Mouse (Mus musculus): ENCODE results near the gene Ogdh. TPM values are rescaled to one million over a fixed set of nuclear protein-coding genes. Genes with fewer than 3 reads are reported as not detected.

Gene Ogdh
- total and polyA plus RNA-seq, 3 experiments = 91.8 to 118 (median 94.9) TPM

DNA sequence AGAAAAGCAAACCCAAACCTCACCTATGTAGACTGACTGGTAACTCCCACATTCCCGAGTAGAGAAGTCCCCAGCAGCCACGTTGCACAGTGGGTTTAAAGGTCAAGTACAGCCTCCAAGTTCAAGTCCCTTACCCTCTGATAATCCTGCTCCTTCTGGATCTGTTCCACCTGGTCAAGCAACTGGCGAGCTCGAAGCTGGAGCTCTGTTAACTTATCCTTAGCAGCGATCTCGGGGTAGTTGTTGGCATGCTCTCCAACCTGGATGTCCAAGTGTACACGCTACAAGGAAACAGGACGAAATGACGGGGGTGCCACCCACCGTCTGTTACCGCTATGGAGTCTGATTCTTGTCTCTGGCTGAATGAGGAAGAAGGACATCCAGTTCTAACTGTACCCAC is 17.8 kb upstream of the Ogdh start:
- H3K36me3 ChIP-seq (ENCODE audit: control insufficient read depth in 1 of 2, insufficient read depth in 2 of 2, low read length in 2 of 2) = peaks cover 0 to 14% of the 10 kb centered on the region in 2 experiments; a peak in 2 of 4 replicates
- H3K4me1 ChIP-seq (ENCODE audit: control insufficient read depth in 1 of 2, insufficient read depth in 2 of 2, low read length in 2 of 2) = peaks cover 0 to 18% of the 10 kb centered on the region in 2 experiments; a peak in 3 of 4 replicates
- TF ChIP-seq MAX (IDR thresholded peaks at IDR 0.05; ENCODE audit: low read length) = no peak
- TF ChIP-seq BHLHE40 (IDR thresholded peaks at IDR 0.05; ENCODE audit: borderline replicate concordance, low read depth, low read length) = no peak
- no peak for TF ChIP-seq HCFC1 (IDR thresholded peaks at IDR 0.05; ENCODE audit: low read depth, low read length)
- TF ChIP-seq USF1 (IDR thresholded peaks at IDR 0.05; ENCODE audit: low read depth, low read length) = no peak
- H3K9ac ChIP-seq (ENCODE audit: control insufficient read depth, low read depth, low read length, poor library complexity, severe bottlenecking) = peak overlapping the region; percentile 76
- peak; percentile 70 for DNase-seq (ENCODE audit: low read depth, low spot score)
- H3K27ac ChIP-seq (ENCODE audit: control insufficient read depth, low read depth, low read length) = peak overlapping the region; percentile 22; the same call in 1 of the 2 replicates
- H3K79me2 ChIP-seq (ENCODE audit: control insufficient read depth, insufficient read depth, low read length, poor library complexity) = peaks cover 12% of the 10 kb centered on the region
- no peaks in the 10 kb centered on the region for H3K9me3 ChIP-seq (replicated peaks; ENCODE audit: insufficient read depth, low read length)
- H3K27me3 ChIP-seq (ENCODE audit: control insufficient read depth in 1 of 2, insufficient read depth in 2 of 2, low read length in 2 of 2) = no peaks in the 10 kb centered on the region
- peak overlapping the region; percentile 69 to 89 for H3K4me3 ChIP-seq (ENCODE audit: control insufficient read depth in 1 of 2, insufficient read depth in 1 of 2, low read depth in 2 of 2, low read length in 2 of 2)

- peaks cover 0 to 14% of the 10 kb centered on the region in 2 experiments; a peak in 3 of 4 replicates for H3K4me1 ChIP-seq (ENCODE audit: control insufficient read depth in 1 of 2, insufficient read depth in 2 of 2, low read length in 2 of 2)
- H3K79me2 ChIP-seq (ENCODE audit: control insufficient read depth, insufficient read depth, low read length, poor library complexity) = peaks cover 12% of the 10 kb centered on the region
- H3K4me3 ChIP-seq (ENCODE audit: control insufficient read depth in 1 of 2, insufficient read depth in 1 of 2, low read depth in 2 of 2, low read length in 2 of 2) = peak within 1 kb of the TSS; percentile 69 to 89
- peak within 1 kb of the TSS; percentile 76 for H3K9ac ChIP-seq (ENCODE audit: control insufficient read depth, low read depth, low read length, poor library complexity, severe bottlenecking)
- H3K27ac ChIP-seq (ENCODE audit: control insufficient read depth, low read depth, low read length) = peak within 1 kb of the TSS; percentile 60
- peaks cover 0 to 10% of the 10 kb centered on the region in 2 experiments; a peak in 2 of 4 replicates for H3K36me3 ChIP-seq (ENCODE audit: control insufficient read depth in 1 of 2, insufficient read depth in 2 of 2, low read length in 2 of 2)
- peak; percentile 97 for TF ChIP-seq POLR2AphosphoS2 (IDR thresholded peaks at IDR 0.05; ENCODE audit: low read length)
- peak; percentile 98 for TF ChIP-seq NRF1 (IDR thresholded peaks at IDR 0.05; ENCODE audit: insufficient read depth, low read depth, low read length, poor library complexity, severe bottlenecking)
- peak; percentile 96 for TF ChIP-seq ZMIZ1 (IDR thresholded peaks at IDR 0.05; ENCODE audit: low read depth, low read length)
- TF ChIP-seq HCFC1 (IDR thresholded peaks at IDR 0.05; ENCODE audit: low read depth, low read length) = peak; percentile 84
- peak; percentile 80 for TF ChIP-seq TBP (IDR thresholded peaks at IDR 0.05; ENCODE audit: low read depth, low read length)
- 0 out of 2 replicates have a peak, but pooled peaks have one; percentile 22 for TF ChIP-seq ETS1 (IDR thresholded peaks at IDR 0.05; ENCODE audit: low read depth, low read length)
- TF ChIP-seq SMC3 (IDR thresholded peaks at IDR 0.05; ENCODE audit: low read depth, low read length) = peak; percentile 52
- peak; percentile 73 for TF ChIP-seq MXI1 (IDR thresholded peaks at IDR 0.05; ENCODE audit: low read depth, low read length)
- TF ChIP-seq SIN3A (IDR thresholded peaks at IDR 0.05; ENCODE audit: low read length) = peak; percentile 92
- no peak for TF ChIP-seq JUND (IDR thresholded peaks at IDR 0.05; ENCODE audit: low read depth, low read length)
- peak; percentile 63 to 89 (median 76) for TF ChIP-seq CTCF (IDR thresholded peaks at IDR 0.05 in 2 of 3, conservative IDR thresholded peaks at IDR 0.05 in 1 of 3; ENCODE audit: control insufficient read depth in 1 of 3, insufficient read depth in 1 of 3, low read depth in 2 of 3, low read length in 3 of 3, poor library complexity in 1 of 3, severe bottlenecking in 1 of 3)
- TF ChIP-seq MAZ (IDR thresholded peaks at IDR 0.05; ENCODE audit: low read depth, low read length) = peak; percentile 83
- TF ChIP-seq TCF12 (IDR thresholded peaks at IDR 0.05; ENCODE audit: low read depth, low read length) = peak; percentile 53
- TF ChIP-seq USF1 (IDR thresholded peaks at IDR 0.05; ENCODE audit: low read depth, low read length) = no peak
- TF ChIP-seq MYB (IDR thresholded peaks at IDR 0.05; ENCODE audit: low read depth, low read length) = no peak
- peak; percentile 86; the same call in 1 of the 2 replicates for TF ChIP-seq CHD1 (IDR thresholded peaks at IDR 0.05; ENCODE audit: low read depth, low read length)
- TF ChIP-seq MYC (IDR thresholded peaks at IDR 0.05; ENCODE audit: low read depth, low read length) = peak; percentile 84
- peak; percentile 53 for TF ChIP-seq RAD21 (IDR thresholded peaks at IDR 0.05; ENCODE audit: low read depth, low read length)
- 0 out of 4 replicates have a peak, but pooled peaks of 1 of the 2 experiments have one; percentile 4 for TF ChIP-seq EP300 (IDR thresholded peaks at IDR 0.05; ENCODE audit: low read depth in 1 of 2, low read length in 2 of 2)
- TF ChIP-seq NELFE (IDR thresholded peaks at IDR 0.05; ENCODE audit: low read depth, low read length) = peak; percentile 99
- peak; percentile 90 to 98 for TF ChIP-seq POLR2A (IDR thresholded peaks at IDR 0.05; ENCODE audit: control insufficient read depth in 1 of 2, insufficient read depth in 1 of 2, low read depth in 1 of 2, low read length in 2 of 2, poor library complexity in 1 of 2)
- TF ChIP-seq MEF2A (IDR thresholded peaks at IDR 0.05; ENCODE audit: extremely low read depth, insufficient replicate concordance, low read depth, low read length, poor library complexity, severe bottlenecking) = no peak
- TF ChIP-seq MAFK (IDR thresholded peaks at IDR 0.05; ENCODE audit: borderline replicate concordance, low read depth, low read length) = no peak
- TF ChIP-seq ELF1 (IDR thresholded peaks at IDR 0.05; ENCODE audit: low read depth, low read length) = 0 out of 2 replicates have a peak, but pooled peaks have one; percentile 20
- TF ChIP-seq USF2 (IDR thresholded peaks at IDR 0.05; ENCODE audit: borderline replicate concordance in 1 of 2, insufficient read depth in 1 of 2, low read depth in 1 of 2, low read length in 2 of 2) = no peak
- peak; percentile 99 for DNase-seq (ENCODE audit: low read depth, low spot score)
- H3K9me3 ChIP-seq (replicated peaks; ENCODE audit: insufficient read depth, low read length) = no peaks in the 10 kb centered on the region
- peaks cover 0 to 1% of the 10 kb centered on the region in 2 experiments; a peak in 1 of 4 replicates for H3K27me3 ChIP-seq (ENCODE audit: control insufficient read depth in 1 of 2, insufficient read depth in 2 of 2, low read length in 2 of 2)
Measured at GRCm38 (mm10) chr11:6274387-6275093, 16.9 kb upstream of the Ogdh start, which contains the start of gene Tmed4. Tmed4 (minus strand) TSS chr11:6274870.
